Mouse (Mus musculus): ENCODE data around the gene Mical3.

GRCm38 (mm10) chr6:121076929-121077566 lies 53.8 kb downstream of the Mical3 start:
- no peak for TF ChIP-seq GATA1 (IDR thresholded peaks at IDR 0.05; ENCODE audit: borderline replicate concordance, low read length)
- no peak for TF ChIP-seq FLI1 (IDR thresholded peaks at IDR 0.05; ENCODE audit: low read length)
